Mouse (Mus musculus): ENCODE results near the gene Rps6kb1. TPM values are rescaled to one million over a fixed set of nuclear protein-coding genes. Genes with fewer than 3 reads are reported as not detected.

Rps6kb1 gene
- total and polyA plus RNA-seq, 3 experiments: 39.3 to 73.6 (median 49.4) TPM

DNA sequence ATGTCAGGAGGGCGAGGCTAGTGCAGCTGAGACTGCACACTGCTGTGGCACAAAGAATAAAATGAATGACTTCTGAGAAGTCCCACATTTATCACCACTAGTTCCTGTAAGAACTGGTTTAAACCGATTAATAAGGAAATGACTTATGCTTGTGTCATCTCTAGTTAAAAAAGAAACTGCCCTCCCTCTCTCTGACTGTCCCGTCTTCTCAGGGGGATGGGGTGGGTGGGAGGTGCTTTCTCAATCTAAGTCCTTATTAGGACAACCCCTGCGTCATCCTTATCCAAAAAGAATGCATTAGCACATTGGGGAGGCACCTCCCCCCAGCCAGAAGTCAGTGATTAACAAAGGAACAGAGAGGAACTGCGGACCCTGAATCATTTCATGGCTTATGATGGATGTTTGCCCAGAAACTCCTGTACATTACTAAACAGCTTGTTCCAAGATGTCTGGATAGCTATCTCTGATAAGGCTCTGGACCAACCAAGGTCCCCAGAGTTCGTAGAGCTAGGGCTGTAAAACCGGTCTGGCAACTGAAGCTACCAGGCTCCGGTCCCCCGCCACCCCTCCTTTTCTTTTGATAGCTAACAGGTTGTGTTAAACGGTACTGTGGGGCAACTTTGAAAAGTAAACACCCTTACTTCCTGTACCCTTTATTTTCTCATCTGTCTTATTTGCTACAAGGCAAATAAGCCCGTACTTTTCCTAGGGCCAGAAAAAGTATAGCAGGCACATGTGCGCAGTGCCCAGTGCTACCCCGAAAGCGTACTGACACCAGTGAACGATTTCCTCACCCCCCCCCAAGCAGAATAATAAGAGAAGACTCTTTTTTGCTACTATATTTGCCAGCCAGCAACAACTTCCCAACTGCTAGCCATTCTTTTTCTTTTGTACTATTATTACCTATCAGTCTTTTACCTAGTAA lies 42.5 kb upstream of the Rps6kb1 start (continued):
- no peak for TF ChIP-seq USF1 (IDR thresholded peaks at IDR 0.05; ENCODE audit: low read depth, low read length)
- TF ChIP-seq HCFC1 (IDR thresholded peaks at IDR 0.05; ENCODE audit: low read depth, low read length): peak; percentile 69
- peak; percentile 74; the same call in 1 of the 2 replicates for TF ChIP-seq MXI1 (IDR thresholded peaks at IDR 0.05; ENCODE audit: low read depth, low read length)
- no peak for TF ChIP-seq E2F4 (IDR thresholded peaks at IDR 0.05; ENCODE audit: borderline replicate concordance, low read depth, low read length)
- peak; percentile 88 to 100 for TF ChIP-seq POLR2A (IDR thresholded peaks at IDR 0.05; ENCODE audit: control insufficient read depth in 1 of 2, insufficient read depth in 1 of 2, low read depth in 1 of 2, low read length in 2 of 2, poor library complexity in 1 of 2)
- peak; percentile 80 for TF ChIP-seq TCF12 (IDR thresholded peaks at IDR 0.05; ENCODE audit: low read depth, low read length)
- no peak for TF ChIP-seq NRF1 (IDR thresholded peaks at IDR 0.05; ENCODE audit: insufficient read depth, low read depth, low read length, poor library complexity, severe bottlenecking)

DNA sequence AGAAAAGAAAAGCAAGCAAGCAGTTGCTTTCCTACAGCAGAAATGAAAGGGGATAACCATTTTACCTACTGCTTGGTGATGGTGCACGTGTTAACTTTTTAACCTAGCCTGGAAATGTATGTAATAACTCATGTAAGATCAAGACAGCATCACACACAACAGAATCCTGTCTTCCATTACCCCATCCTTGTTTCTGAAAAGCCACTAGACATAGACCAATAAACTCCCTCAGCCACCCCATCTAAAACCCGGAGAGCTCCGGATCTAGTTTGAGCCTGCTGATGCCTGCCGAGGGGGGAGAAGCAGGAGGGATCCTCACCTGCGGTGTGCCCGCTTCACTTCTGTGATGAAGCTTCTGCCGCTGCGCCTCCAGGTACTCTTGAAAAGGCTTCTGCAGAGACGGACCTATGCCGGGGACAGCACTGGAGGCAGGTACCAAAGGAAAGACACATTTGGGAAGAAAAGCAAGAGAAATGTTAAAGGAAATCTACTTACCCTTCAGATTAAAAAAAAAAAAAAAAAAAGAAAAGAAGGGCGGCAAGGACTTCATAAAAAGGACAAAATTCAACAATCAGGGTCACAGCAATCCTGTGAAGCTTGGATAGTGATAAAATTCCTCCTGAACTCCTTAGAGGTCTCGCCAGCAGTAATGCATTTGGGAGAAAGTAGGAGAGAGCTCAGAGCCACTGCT lies 41.7 kb upstream of the Rps6kb1 start:
- no peaks in the 10 kb centered on the region for H3K9me3 ChIP-seq (replicated peaks; ENCODE audit: insufficient read depth, low read length)
- H3K27ac ChIP-seq (ENCODE audit: control insufficient read depth, low read depth, low read length): peak overlapping the region; percentile 96
- H3K27me3 ChIP-seq (ENCODE audit: control insufficient read depth in 1 of 2, insufficient read depth in 2 of 2, low read length in 2 of 2): no peaks in the 10 kb centered on the region
- H3K4me1 ChIP-seq (ENCODE audit: control insufficient read depth in 1 of 2, insufficient read depth in 2 of 2, low read length in 2 of 2): peaks cover 6 to 18% of the 10 kb centered on the region in 2 experiments
- H3K79me2 ChIP-seq (ENCODE audit: control insufficient read depth, insufficient read depth, low read length, poor library complexity): peaks cover 37% of the 10 kb centered on the region
- peak overlapping the region; percentile 83 to 88 for H3K4me3 ChIP-seq (ENCODE audit: control insufficient read depth in 1 of 2, insufficient read depth in 1 of 2, low read depth in 2 of 2, low read length in 2 of 2)
- DNase-seq (ENCODE audit: low read depth, low spot score): peak; percentile 82
- peaks cover 4 to 35% of the 10 kb centered on the region in 2 experiments; a peak in 3 of 4 replicates for H3K36me3 ChIP-seq (ENCODE audit: control insufficient read depth in 1 of 2, insufficient read depth in 2 of 2, low read length in 2 of 2)
- H3K9ac ChIP-seq (ENCODE audit: control insufficient read depth, low read depth, low read length, poor library complexity, severe bottlenecking): peak overlapping the region; percentile 88
- 0 out of 2 replicates have a peak, but pooled peaks have one; percentile 27 for TF ChIP-seq BHLHE40 (IDR thresholded peaks at IDR 0.05; ENCODE audit: borderline replicate concordance, low read depth, low read length)
- TF ChIP-seq MAX (IDR thresholded peaks at IDR 0.05; ENCODE audit: low read length): peak; percentile 82
- no peak for TF ChIP-seq TCF12 (IDR thresholded peaks at IDR 0.05; ENCODE audit: low read depth, low read length)
- no peak for TF ChIP-seq ZKSCAN1 (IDR thresholded peaks at IDR 0.05; ENCODE audit: low read depth, low read length)
- TF ChIP-seq SIN3A (IDR thresholded peaks at IDR 0.05; ENCODE audit: low read length): peak; percentile 59
- TF ChIP-seq NELFE (IDR thresholded peaks at IDR 0.05; ENCODE audit: low read depth, low read length): no peak
- TF ChIP-seq SMC3 (IDR thresholded peaks at IDR 0.05; ENCODE audit: low read depth, low read length): no peak
- no peak for TF ChIP-seq USF1 (IDR thresholded peaks at IDR 0.05; ENCODE audit: low read depth, low read length)
- no peak for TF ChIP-seq CTCF (IDR thresholded peaks at IDR 0.05 in 2 of 3, conservative IDR thresholded peaks at IDR 0.05 in 1 of 3; ENCODE audit: control insufficient read depth in 1 of 3, insufficient read depth in 1 of 3, low read depth in 2 of 3, low read length in 3 of 3, poor library complexity in 1 of 3, severe bottlenecking in 1 of 3)
- no peak for TF ChIP-seq RCOR1 (IDR thresholded peaks at IDR 0.05; ENCODE audit: low read depth, low read length)
- TF ChIP-seq ZC3H11A (IDR thresholded peaks at IDR 0.05; ENCODE audit: low read depth, low read length): no peak
- TF ChIP-seq NRF1 (IDR thresholded peaks at IDR 0.05; ENCODE audit: insufficient read depth, low read depth, low read length, poor library complexity, severe bottlenecking): no peak
- no peak for TF ChIP-seq MAFK (IDR thresholded peaks at IDR 0.05; ENCODE audit: borderline replicate concordance, low read depth, low read length)
- TF ChIP-seq MXI1 (IDR thresholded peaks at IDR 0.05; ENCODE audit: low read depth, low read length): peak; percentile 87
- no peak for TF ChIP-seq JUND (IDR thresholded peaks at IDR 0.05; ENCODE audit: low read depth, low read length)
- no peak for TF ChIP-seq CHD2 (IDR thresholded peaks at IDR 0.05; ENCODE audit: low read length)
- no peak for TF ChIP-seq USF2 (IDR thresholded peaks at IDR 0.05; ENCODE audit: borderline replicate concordance in 1 of 2, insufficient read depth in 1 of 2, low read depth in 1 of 2, low read length in 2 of 2)
- no peak for TF ChIP-seq MEF2A (IDR thresholded peaks at IDR 0.05; ENCODE audit: extremely low read depth, insufficient replicate concordance, low read depth, low read length, poor library complexity, severe bottlenecking)
- TF ChIP-seq EP300 (IDR thresholded peaks at IDR 0.05; ENCODE audit: low read depth in 1 of 2, low read length in 2 of 2): no peak
- TF ChIP-seq TAL1 (IDR thresholded peaks at IDR 0.05; ENCODE audit: low read length): no peak
- TF ChIP-seq MYC (IDR thresholded peaks at IDR 0.05; ENCODE audit: low read depth, low read length): peak; percentile 86; the same call in 1 of the 2 replicates
- no peak for TF ChIP-seq POLR2AphosphoS2 (IDR thresholded peaks at IDR 0.05; ENCODE audit: low read length)
- peak; percentile 94 for TF ChIP-seq CHD1 (IDR thresholded peaks at IDR 0.05; ENCODE audit: low read depth, low read length)
- TF ChIP-seq UBTF (IDR thresholded peaks at IDR 0.05; ENCODE audit: borderline replicate concordance, insufficient read depth, low read depth, low read length): peak; percentile 32; the same call in 1 of the 2 replicates
- TF ChIP-seq GATA1 (IDR thresholded peaks at IDR 0.05; ENCODE audit: low read depth, low read length): no peak
- peak; percentile 45; the same call in 1 of the 2 replicates for TF ChIP-seq ZMIZ1 (IDR thresholded peaks at IDR 0.05; ENCODE audit: low read depth, low read length)
- 0 out of 2 replicates have a peak, but pooled peaks have one; percentile 2 for TF ChIP-seq ZNF384 (IDR thresholded peaks at IDR 0.05; ENCODE audit: low read depth, low read length)
